Mouse (Mus musculus): ENCODE measurements around the gene Setd1a. TPM values are rescaled to one million over a fixed set of nuclear protein-coding genes. Genes with fewer than 3 reads are reported as not detected.
"Not testable (repeated sequence)": the region's sequence is repeated elsewhere in the genome, so short reads cannot be mapped to it uniquely, and the experiment has no call there.

The Setd1a gene
- total RNA-seq, 2 experiments from 2014 or later = 22.2 to 24.0 TPM

DNA sequence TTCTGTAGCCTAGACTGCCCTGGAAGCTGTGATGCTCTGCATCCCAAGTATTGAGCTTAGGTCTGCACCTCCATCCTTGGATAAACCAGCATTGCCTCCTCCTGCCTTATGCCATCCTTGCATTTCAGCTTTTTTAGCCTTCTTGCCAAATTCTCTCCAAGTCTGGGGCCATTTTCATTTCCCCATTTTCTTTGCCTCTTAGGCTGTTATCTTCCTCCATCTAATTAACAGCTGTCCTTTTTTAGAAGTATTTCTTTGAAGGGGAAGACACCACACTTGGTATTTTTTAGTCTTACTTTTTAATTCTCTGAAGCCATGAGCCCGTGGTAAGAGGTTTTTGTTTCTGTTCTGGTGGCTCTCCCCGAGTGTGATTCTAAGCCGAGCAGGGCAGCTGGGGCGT, 12.8 kb upstream of the Setd1a start:
- DNase-seq = no peak
- intact Hi-C loops (cut with DNase I) = loop anchor here (10.0 kb wide), 1 partner anchor 279 kb away; no protein-coding TSS in a partner anchor

DNA sequence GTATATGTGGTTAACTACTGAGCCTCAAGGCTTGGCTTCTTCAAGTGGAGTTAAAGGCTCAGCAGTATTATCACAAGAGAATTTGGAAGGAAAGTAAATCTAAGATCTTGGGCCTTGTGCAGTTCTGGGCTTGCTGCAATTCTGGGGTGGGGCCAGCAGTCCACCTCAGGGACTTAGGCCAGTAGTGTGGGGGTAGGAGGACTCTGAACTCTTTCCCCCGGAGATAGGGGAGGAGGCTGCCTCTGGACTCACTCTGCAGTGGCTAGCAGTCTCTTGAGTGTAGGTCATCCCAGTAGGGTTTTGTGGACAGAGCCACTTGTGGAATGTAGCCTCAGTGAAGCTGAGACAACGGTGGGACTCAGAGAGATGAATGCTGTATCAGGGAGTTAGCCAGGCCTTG, 10.7 kb upstream of the Setd1a start:
- intact Hi-C loops (cut with DNase I) = loop anchor here (2.0 to 10.0 kb wide), 3 partner anchors 53 to 281 kb away; partner anchors contain the start of genes Ccdc189, Ctf1 and Rnf40
- no peak for DNase-seq

DNA sequence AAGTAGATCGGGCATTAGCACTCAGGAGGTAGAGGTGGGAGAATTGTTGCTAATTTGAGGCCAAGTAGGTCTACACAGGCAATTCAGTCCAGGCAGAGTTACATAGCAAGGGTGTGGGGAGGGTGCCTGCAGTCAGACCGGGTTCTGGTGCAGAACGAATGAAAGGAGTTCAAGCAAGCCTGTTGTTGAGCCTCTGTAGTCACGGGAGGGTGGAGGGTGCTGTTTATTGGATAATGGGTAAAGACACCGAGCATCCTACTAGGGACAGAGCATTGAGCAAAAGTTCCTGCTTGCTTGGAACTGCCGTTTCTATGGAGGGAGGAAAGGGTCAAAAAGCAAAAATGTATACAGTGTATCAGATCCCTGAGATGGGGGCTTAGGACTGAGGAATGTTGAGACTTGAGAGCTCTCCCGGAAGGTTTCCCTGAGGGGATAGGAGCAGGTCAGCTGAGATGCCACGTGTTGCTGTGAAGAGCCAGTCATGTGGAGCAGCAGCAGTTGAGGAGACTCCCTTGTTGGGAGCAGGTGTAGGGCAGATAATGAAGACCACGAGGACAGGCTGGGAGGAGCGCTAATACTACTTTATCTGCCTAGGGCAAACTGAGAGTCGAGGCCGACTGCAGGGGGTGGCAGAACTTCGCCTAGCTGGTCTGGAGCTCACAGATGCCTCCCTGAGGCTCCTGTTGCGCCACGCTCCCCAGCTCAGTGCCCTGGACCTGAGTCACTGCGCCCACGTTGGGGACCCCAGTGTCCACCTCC, 9.4 kb upstream of the Setd1a start:
- intact Hi-C loops (cut with DNase I) = loop anchor here (2.0 to 10.0 kb wide), 3 partner anchors 54 to 282 kb away; partner anchors contain the start of genes Ccdc189, Ctf1 and Rnf40
- no peak for DNase-seq

DNA sequence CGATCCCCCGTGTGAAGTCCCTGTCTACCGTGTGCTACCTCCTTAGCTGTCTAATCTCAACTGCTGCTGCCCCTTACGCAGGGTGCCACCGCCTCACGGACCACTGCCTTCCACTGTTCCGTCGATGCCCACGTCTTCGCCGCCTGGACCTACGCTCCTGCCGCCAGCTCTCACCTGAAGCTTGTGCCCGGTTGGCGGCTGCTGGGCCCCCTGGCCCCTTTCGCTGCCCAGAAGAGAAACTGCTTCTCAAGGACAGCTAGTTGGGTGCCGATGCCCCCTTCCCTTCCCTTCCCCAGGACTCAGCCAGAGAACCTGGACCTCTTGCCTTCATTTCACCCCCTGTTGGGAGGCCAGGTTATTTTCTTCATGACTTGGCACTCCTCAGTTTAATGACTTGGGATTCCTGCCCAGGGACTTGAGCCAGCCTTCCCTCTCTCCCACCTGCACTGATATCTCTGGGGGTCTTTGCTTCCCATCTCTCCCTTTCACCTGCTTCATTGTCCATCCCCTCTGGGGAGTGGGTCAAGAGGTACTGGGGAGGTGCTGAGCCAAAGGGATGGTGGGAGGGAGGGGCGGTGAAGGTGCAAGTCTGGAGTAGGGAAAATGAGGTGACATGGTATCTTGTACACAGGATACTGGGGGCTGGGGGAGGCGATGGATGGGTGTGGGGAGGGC, 8.7 kb upstream of the Setd1a start:
- no peak for DNase-seq
- intact Hi-C loops (cut with DNase I) = loop anchor here (2.0 to 10.0 kb wide), 3 partner anchors 55 to 283 kb away; partner anchors contain the start of genes Ccdc189, Ctf1 and Rnf40

DNA sequence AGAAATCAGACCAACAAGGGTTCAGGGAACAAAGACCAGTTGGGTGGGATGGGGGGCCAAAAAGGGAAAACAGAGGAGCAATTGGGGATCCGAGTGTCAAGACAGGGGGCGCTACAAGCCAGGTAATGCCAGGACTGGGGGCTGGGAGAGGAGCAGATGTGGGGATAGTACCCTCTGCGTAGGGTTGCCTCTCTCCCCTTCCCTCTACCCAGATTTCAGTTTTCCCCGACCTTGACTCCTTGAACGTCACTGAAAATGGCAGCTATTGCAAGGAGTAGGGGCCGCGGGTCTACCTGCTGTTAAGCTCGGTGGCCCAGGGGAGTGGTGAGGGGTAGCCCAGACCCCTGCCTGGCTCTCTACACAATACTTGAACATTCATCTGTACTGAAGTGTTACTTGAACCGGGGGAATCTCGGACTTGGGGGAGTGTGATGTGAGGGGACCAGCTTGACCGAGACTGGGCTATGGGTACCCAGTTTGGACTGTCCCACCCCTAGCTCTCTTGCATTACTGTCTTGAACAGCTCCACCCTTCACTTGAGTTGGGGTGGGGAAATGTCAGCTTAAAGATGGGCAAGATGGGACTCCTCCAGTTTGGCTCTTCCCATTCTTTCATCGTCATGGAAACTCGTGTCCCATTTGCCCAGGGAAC, 8.0 kb upstream of the Setd1a start:
- DNase-seq = peak; percentile 18 to 25
- intact Hi-C loops (cut with DNase I) = loop anchor here (5.0 to 10.0 kb wide), 2 partner anchors 181 to 284 kb away; partner anchors contain the start of genes Ccdc189 and Rnf40

DNA sequence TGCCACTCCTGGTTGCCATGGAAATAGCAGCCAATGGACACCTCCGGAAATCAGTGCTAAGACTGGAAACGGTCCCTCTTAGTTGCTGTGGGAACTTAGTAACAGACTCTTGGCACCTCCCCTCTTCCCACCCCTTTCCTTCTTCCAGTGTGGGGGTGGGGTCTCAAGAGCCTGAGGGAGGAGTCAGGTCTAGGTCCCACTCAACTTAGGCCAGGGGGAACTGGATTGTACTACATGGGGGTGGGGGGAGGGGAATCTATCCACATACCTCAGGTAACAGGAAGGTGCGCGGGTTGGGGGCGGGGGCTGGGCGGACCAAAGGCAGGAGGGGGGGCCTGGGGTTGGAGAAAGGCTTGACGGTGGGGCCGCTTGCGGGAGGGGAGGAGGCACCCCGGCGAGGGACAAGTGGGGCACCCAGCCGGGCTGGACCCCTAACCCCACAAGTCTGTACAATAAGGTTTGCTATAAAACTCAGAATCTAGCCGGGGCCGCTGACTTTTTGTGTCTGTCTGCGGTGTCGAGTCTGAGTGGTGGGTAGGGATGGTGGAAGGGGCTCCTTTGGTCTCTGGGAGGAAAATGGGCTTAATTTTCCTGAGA, 7.4 kb upstream of the Setd1a start:
- DNase-seq = peak; percentile 93 to 96
- intact Hi-C loops (cut with DNase I) = loop anchor here (5.0 to 10.0 kb wide), 2 partner anchors 182 to 284 kb away; partner anchors contain the start of genes Ccdc189 and Rnf40

DNA sequence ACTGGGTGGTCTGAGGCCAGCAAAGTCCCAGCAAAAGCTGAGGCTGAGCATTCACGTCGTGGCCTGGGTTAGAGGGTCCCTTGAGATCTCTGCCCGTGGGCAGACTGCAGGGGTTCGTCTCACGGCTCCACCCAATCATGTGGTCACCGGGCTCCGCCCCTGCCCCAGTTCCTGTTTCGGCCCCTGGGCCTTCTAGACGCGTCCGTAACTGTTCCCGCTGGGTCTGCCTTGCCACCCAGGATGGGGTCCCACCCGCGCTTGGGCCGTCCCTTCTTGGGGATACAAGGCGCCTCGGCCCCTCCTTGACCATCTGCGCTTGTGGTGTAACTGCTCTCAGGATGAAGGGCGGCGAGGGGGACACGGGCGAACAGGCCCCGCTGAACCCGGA, 6.8 kb upstream of the Setd1a start, which contains the start of gene Orai3:
Gene Orai3, plus strand, starts transcription at position 165 of the 388 bp plus-strand sequence.
- intact Hi-C loops (cut with DNase I) = loop anchor here (5.0 to 10.0 kb wide), 2 partner anchors 182 to 285 kb away; partner anchors contain the start of genes Ccdc189 and Rnf40
- DNase-seq = peak; percentile 90 to 91

DNA sequence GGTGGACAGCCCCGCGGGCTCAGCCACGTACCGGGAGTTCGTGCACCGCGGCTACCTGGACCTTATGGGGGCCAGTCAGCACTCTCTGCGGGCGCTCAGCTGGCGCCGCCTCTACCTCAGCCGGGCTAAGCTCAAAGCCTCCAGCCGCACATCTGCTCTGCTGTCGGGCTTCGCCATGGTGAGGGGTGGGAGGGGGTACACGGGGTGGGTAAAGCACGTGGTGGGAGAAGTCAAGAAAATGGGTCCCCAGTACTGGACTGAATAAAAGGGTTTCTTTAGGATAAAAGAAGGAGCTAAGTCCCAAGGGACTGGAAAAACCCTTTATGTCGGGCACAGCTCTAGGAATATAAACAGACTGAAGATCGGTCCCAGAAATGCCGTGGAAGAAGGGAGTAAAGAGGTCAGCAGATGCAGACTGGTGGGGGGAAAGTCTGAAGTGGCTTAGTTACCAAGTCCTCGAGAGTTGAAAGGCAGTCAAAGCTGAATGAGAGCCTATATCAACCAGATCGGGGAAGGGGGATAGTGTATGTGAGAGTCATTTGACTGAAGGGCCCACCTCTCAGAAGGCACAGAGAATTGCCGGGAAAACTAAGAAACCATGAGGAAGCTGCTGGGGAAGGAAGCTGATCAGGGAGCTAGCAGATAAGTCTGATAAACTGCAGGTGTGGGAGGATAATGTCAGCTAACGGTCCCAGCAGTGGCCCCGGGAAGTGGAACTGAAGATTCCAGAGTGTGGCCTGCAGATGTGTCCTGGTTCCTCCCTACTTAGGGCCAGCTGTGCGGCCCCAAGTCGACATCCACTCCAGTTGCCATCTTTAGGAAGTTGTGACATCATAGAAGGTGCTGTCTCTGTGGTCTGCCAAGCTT, 6.2 kb upstream of the Setd1a start:
- DNase-seq = peak in 1 of 2 experiments; percentile 22
- intact Hi-C loops (cut with DNase I) = no loop called here

DNA sequence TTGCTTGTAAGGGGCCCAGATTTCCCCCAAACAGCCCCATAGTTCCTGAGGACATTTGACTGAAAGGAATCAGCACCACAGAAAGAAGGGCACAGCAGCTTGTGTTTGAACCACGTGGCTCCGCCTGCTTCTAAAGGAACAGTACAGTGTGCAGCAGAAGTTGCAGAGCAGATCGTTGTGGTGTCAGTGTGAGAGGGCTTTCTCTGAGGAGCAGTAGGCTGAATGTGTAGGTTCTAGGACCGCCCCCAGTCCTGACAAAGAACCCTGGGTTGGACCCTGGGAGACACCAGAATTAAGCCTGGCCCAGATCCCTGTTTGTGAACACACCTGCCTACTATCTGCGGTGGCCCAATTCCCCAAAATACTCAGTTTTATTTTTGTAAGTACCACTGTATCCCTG, 5.2 kb upstream of the Setd1a start:
- intact Hi-C loops (cut with DNase I) = no loop called here

DNA sequence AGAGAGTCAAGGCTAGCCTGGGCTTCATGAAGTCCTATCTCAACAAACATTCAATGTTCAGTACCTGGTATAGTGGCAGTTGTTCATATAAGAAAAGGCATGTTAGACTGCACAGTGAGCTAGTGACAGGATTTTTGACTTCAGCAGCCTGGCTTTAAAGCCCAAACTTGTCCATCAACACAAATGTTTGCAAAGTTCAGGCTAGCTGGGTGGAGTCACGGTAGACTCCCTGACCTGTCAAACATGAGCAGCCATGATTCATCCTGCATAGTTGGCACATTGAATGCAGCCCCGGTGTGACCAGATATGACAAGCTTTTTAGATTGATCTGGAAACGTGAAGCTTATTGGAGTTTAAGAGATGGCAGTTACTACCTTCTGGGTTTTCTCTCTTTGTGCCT, 4.4 kb upstream of the Setd1a start:
- intact Hi-C loops (cut with DNase I) = no loop called here
- DNase-seq = no peak

More for the DNA sequence above, 5.2 kb upstream of the Setd1a start:
- no peak for DNase-seq

DNA sequence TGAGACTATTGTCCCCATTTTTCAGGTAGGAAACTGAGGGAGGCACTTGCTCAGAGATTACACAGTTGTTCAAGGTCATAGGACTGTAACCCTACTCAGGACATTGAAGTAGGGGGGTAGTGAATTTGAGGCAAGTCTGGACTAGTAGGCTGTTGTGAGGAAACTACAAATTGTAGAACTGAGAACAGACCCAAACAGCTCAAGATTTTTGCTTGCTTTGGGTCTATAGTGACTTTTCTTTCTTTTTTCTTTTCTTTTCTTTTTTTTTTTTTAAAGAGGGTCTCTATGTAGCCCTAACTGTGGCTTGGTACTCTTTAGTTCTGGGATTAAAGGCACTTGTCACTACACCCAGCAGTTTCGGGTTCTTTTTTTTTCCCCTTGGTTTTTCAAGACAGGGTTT, 3.9 kb upstream of the Setd1a start:
- intact Hi-C loops (cut with DNase I) = no loop called here
- no peak for DNase-seq

DNA sequence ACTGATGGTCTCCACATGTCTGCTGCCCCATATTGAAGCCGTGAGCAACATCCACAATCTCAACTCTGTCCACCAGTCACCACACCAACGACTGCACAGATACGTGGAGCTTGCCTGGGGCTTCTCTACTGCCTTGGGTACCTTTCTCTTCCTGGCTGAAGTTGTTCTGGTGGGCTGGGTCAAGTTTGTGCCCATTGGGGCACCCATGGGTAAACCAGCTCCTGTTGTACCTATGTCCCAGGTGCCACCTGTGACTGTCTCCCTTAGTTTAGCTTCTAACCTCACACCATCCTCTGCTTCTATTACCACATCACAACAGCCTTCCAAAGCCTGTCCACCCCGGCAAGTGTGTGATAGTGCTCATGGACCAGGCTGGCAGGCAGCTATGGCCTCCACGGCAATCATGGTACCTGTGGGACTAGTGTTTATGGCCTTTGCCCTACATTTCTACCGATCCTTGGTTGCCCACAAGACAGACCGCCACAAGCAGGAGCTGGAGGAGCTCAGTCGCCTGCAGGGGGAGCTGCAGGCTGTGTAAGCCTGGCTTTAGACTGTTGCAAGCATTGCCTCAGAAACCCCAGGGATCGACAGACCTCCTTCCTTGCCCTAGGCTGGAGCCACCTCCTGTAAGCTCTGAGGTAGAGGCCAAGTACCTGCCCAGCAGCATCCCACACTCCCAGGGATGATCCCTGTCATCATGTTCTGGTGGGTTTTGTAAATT, 2.6 kb upstream of the Setd1a start:
- peak; percentile 48 to 65 for DNase-seq
- intact Hi-C loops (cut with DNase I) = no loop called here

DNA sequence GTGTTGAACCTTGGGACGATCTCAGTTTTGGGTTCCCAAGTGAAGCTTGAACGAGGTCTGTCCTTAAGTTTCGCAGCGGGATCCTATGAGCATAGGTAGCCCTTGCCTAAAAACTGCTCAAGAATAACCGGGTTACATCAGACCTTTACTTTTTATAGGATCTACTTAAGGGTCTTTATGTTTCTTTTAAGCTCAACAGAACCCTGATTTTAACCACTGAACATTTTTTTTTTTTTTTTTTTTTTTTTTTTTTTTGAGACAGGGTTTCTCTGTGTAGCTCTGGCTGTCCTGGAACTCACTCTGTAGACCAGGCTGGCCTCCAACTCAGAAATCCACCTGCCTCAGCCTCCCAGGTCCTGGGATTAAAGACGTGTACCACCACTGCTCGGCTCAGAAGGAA, 633 bp upstream of the Setd1a start:
- DNase-seq = not testable (repeated sequence)
- intact Hi-C loops (cut with DNase I) = loop anchor here (5.0 kb wide), 1 partner anchor 101 kb away; the partner anchor contains the start of genes Zfp646 and Zfp668

DNA sequence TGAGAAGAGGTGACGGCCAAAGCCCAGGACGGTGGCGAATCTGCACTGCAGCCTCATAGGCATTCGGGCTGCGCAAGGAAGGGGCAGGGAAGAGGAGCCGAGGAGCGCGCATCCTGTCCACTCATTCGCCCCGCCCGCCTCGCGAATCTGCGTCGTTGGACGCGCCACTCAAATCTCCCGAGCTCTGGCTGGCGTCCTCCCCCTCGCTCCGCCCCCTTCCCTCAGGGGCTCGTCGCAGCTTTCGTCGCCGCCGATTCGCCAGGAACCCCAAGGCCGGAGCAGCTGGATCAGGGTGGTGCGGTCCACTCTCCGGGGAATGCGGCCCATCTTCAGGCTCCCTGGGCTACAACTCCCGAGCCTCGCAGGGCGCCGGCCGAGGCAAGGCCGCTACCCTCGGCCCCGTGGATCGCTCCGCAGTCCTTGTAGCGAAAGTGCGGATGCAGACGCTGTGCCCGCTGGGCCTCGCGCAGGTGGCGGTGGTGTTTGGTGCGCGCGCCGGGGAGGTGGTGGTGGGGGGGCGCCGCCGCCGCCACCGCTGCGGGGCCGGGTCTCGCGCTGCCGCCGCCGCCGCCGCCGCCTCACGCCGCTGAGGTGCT, 506 bp downstream of the Setd1a start:
- DNase-seq = peak; percentile 96 to 98
- intact Hi-C loops (cut with DNase I) = loop anchor here (5.0 kb wide), 1 partner anchor 100 kb away; the partner anchor contains the start of genes Zfp646 and Zfp668

DNA sequence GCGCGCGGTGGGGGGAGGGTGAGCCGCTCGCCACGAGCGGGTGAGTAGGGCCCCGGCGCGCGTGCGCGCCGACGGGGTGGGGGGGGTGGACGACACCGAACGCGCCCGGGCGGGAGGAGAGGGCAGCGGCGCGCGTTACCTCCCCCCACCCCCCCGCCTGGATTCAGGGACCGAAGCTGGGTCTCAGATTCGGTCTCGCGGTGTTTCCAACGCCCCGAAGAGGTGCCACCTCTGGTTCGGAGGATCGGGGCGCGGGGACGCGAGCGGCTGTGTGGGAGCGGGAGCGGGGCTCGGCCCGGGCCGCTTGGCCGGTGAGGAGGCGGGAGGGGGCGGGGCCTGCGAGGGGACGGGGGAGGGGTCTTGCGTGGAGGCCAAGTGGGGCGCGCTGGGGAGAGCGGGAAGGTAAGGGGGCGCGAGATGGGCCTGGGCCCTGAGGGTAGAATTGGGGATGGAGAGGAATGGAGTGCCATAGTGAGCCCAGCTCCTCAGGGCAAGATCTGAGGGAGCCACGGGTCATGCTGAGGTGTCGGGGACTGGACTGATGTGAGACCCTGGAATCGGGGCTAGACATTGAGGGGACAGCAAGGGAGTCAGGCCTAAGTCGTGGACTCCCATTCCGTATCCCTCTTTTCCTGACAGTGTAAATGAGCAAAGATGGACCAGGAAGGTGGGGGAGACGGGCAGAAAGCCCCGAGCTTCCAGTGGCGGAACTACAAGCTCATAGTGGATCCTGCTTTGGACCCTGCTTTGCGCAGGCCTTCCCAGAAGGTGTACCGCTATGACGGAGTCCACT, 1.2 kb downstream of the Setd1a start:
- intact Hi-C loops (cut with DNase I) = loop anchor here (2.0 to 5.0 kb wide), 2 partner anchors 17 to 100 kb away; partner anchors contain the start of genes Zfp646 and Zfp668
- peak; percentile 54 to 64 for DNase-seq

DNA sequence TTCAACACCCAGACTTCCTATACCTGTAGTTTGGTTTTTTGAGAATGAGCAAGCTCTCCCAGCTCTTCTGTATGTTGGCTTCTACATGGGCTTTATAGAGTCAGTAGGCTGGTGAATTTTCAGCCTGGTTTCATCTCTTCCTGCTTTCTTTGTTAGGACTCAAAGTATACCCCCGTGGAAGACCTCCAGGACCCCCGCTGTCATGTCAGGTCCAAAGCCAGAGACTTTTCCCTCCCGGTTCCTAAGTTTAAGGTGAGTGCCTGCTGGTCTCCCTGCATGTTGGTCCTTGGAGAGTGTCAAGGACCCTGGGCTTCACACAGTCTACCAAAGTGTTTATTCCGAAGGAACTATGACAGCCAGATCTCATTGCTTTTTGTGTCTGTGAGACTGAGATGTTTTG, 1.9 kb downstream of the Setd1a start:
- intact Hi-C loops (cut with DNase I) = loop anchor here (2.0 to 5.0 kb wide), 2 partner anchors 16 to 99 kb away; partner anchors contain the start of genes Zfp646 and Zfp668
- DNase-seq = no peak

DNA sequence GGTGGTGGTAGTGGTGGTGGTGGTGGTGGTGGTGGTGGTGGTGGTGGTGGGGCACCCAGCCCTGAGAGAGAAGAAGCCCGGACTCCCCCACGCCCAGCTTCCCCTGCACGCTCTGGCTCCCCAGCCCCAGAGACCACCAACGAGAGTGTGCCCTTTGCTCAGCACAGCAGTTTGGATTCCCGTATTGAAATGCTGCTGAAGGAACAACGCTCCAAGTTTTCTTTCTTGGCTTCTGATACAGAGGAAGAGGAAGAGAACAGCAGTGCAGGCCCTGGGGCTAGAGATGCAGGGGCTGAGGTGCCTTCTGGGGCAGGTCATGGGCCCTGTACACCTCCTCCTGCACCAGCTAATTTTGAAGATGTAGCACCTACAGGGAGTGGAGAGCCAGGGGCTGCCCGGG, 8.8 kb downstream of the Setd1a start, which contains the start of gene Gm49388:
Gene Gm49388, plus strand, starts transcription at position 301 of the 400 bp plus-strand sequence.
- no peak for DNase-seq
- intact Hi-C loops (cut with DNase I) = no loop called here

Measured in heart, postnatal 36 days (tissue).